Mouse (Mus musculus) Patski (cell line): Measurements from ENCODE around the gene Tent2. TPM values are rescaled to one million over a fixed set of nuclear protein-coding genes. Genes with fewer than 3 reads are reported as not detected.

Source experiments
- ATAC-seq: fragments of 100-300 bp; one replicate; pipeline ENCODE4 v1.8.0; 2021
- CTCF ChIA-PET: fragments of 350-600 bp; sonication (Branson Sonifier 250); formaldehyde crosslinking; loops from one replicate; lab custom pipeline; 2022; ENCODE audit warnings: inconsistent platforms; lab: Charles Lee
- POLR2A ChIA-PET: fragments of 350-600 bp; sonication (Branson Sonifier 250); formaldehyde crosslinking; loops from one replicate; lab custom pipeline; 2022; ENCODE audit warnings: antibody characterized with exemption, inconsistent platforms; lab: Charles Lee
- DNase-seq: peaks from one replicate; pipeline ENCODE4 v3.0.0-alpha.2; 2011; ENCODE audit warnings: low read depth, low spot score
- H3K27me3 ChIP-seq: fragments of 371-371 bp; one replicate; pipeline ENCODE4 v1.5.1; 2021
- CTCF ChIP-seq: fragments of 100-300 bp; IDR thresholded peaks from one replicate; pipeline ENCODE4 v1.5.1; 2021
- in situ Hi-C: fragments of 300-500 bp; cut with MboI; formaldehyde crosslinking; loops from 3 replicates; pipeline ENCODE4 v1.11.1; 2018; ENCODE audit warnings: low pct_unique_long_range_greater_than_20kb, mixed read lengths
- polyA plus RNA-seq: library from polyadenylated mRNA; unstranded; gene quantifications from one replicate; pipeline ENCODE4 v1.2.3, GENCODE M21; 2021

The Tent2 gene
- polyA plus RNA-seq, 1 experiment from 2014 or later, result 32.6 TPM

DNA sequence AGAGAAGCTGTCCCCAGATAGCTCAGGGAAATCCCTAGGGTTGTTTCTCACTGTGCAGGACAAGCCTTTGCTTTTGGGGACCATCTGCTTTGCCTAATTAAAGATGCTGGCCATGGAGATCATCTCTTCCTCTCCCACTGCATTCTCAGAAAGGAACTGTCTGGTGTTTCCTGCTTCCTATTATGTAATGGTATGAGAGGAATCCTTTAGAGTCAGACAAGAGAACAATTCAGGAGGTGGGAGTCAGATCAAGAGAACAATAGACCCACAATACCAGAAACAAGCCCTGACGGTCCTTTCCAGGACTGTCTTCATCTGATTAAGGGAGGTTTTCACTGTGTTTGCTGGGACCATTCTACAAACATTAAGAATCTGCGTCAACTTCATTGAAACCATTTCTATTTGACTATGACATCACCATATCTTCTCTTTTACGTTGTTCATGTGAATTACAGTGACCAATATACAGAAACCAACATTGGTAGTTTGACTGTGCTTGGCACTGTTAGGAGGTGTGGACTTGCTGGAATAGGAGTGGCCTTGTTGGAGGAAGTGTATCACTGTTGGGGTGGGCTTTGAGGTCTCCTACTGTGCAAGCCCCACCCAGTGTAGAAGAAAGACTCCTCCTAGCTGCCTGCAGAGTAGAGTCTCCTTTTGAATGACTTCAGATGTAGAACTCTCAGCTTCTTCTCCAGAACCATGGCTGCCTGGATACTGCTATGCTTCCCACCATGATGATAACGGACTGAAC, 89.7 kb downstream of the Tent2 start:
- H3K27me3 ChIP-seq, result no peaks in the 10 kb centered on the region
- ATAC-seq, result no peak
- DNase-seq, result no peak
- no peak for TF ChIP-seq CTCF
- ChIA-PET CTCF (no interaction called here), POLR2A (no interaction called here)
- in situ Hi-C loops, result no loop called here

GRCm38 (mm10) chr13:93098596-93098995, 93.6 kb downstream of the Tent2 start:
- in situ Hi-C loops, result no loop called here
- ATAC-seq, result no peak
- TF ChIP-seq CTCF, result no peak

DNA sequence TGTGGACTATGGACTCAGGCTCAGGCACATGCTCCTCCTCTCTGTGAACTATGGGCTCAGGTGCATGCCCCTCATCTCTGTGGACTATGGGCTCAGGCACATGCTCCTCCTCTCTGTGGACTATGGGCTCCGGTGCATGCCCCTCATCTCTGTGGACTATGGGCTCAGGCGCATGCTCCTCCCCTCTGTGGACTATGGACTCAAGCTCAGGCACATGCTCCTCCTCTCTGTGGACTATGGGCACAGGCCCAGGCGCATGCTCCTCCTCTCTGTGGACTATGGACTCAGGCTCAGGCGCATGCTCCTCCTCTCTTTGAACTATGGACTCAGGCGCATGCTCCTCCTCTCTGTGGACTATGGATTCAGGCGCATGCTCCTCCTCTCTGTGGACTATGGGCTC, 95.5 kb downstream of the Tent2 start:
- no peaks in the 10 kb centered on the region for H3K27me3 ChIP-seq
- DNase-seq (no peak), ATAC-seq (no peak)
- ChIA-PET CTCF (no interaction called here), POLR2A (no interaction called here)
- TF ChIP-seq CTCF, result no peak
- in situ Hi-C loops, result no loop called here

More at GRCm38 (mm10) chr13:93098596-93098995, 93.6 kb downstream of the Tent2 start:
- no peaks in the 10 kb centered on the region for H3K27me3 ChIP-seq
- no peak for DNase-seq
- CTCF ChIA-PET, result no interaction called here
- POLR2A ChIA-PET, result no interaction called here

Other genes with a start within 250 kb of the Tent2 start
- gene Cmya5, start 47.7 kb downstream of the Tent2 start, polyA plus RNA-seq, result not detected
- gene Homer1, start 107.2 kb upstream of the Tent2 start, polyA plus RNA-seq, result 15.1 TPM